Mouse (Mus musculus): ENCODE results near the gene Zfhx3.

DNA sequence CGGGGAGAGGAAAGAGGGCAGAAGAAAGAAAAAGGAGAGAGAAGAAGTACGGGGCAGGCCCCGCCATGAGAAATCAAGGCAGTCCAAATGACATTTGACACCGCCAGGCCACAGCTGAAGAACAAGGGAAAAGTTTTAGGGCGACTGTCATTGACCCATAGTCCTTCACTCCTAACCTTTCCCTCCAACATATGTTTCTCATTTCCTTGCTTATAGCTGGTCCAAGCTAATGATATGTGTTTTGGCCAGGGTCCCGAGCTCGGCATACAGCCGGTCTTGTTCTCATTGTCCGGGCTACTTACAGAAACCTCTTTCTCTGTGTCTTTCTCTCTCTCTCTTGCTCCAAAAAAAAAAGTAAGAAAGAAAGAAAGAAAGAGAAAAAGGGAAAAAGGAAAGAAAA lies 651.4 kb downstream of the Zfhx3 start:
- TF ChIP-seq POLR2A (IDR thresholded peaks at IDR 0.05; ENCODE audit: low read depth, low read length), result no peak
- TF ChIP-seq CTCF (conservative IDR thresholded peaks at IDR 0.05; ENCODE audit: insufficient read depth, insufficient read length, low read depth, low read length), result no peak

Data from kidney, adult 2 months (tissue).